ENCODE assay signal across 9 mouse cellular contexts in genomic region chr12:8762667-8763066, GRCm38 (mm10). TPM values are rescaled to one million over a fixed set of nuclear protein-coding genes. Genes with fewer than 3 reads are reported as not detected.
A peak's percentile ranks its signal among the peaks of the same experiment; 100 is the strongest.
DNase-seq lines count a peak whose midpoint lies in the region; ATAC-seq and TF ChIP-seq lines count a peak whose summit lies in the region.
"Had no signal": no experiment of that assay in that cellular context is flagged by ENCODE, and none has a peak within 500 bp of the region (broad histone marks: within the 10 kb centered on the region; RNA-seq: fewer than 3 reads in every experiment).

No protein-coding gene starts in this region.

- peaks cover 6% of the 10 kb centered on the region; the same call in 1 of the 2 replicates for H3K9me3 ChIP-seq in kidney, embryonic 14.5 days (ENCODE audit: control insufficient read depth, low read length)
- H3K9me3 ChIP-seq in embryonic facial prominence, embryonic 14.5 days (ENCODE audit: control insufficient read depth, low read length), result peaks cover 5% of the 10 kb centered on the region; the same call in 1 of the 2 replicates

- H3K27me3 ChIP-seq in cerebellum, adult 2 months (ENCODE audit: control insufficient read depth, insufficient read depth, low read length), result no peaks in the 10 kb centered on the region
- no peaks in the 10 kb centered on the region for H3K27me3 ChIP-seq in kidney, embryonic 14.5 days (ENCODE audit: control insufficient read depth, insufficient read depth, low read length)
- no peaks in the 10 kb centered on the region for H3K27me3 ChIP-seq in embryonic facial prominence, embryonic 14.5 days (replicated peaks; ENCODE audit: control insufficient read depth, insufficient read depth, low read length)

- no peak overlapping the region for H3K4me3 ChIP-seq in cerebellum, adult 2 months (replicated peaks; ENCODE audit: insufficient read depth, low read depth, low read length)
- no peak overlapping the region for H3K4me3 ChIP-seq in kidney, embryonic 14.5 days (ENCODE audit: low read length)
- H3K4me3 ChIP-seq in embryonic facial prominence, embryonic 14.5 days (ENCODE audit: low read depth, low read length), result no peak overlapping the region
- H3K4me3 ChIP-seq: forebrain, embryonic 10.5 days had no signal

- no peak overlapping the region for H3K9ac ChIP-seq in kidney, embryonic 14.5 days (ENCODE audit: low read depth, low read length)
- no peak overlapping the region for H3K9ac ChIP-seq in embryonic facial prominence, embryonic 14.5 days (ENCODE audit: low read depth, low read length)

- WGBS in cerebellum, adult 2 months, result 72% methylated on average over 2 of the region's 2 CpGs
- 76% methylated on average over 2 of the region's 2 CpGs for WGBS in kidney, embryonic 14.5 days
- 57% methylated on average over 2 of the region's 2 CpGs for WGBS in embryonic facial prominence, embryonic 14.5 days

- peak; percentile 32; the same call in 1 of the 2 replicates for TF ChIP-seq CTCF in cerebellum, adult 2 months (IDR thresholded peaks at IDR 0.05; ENCODE audit: borderline replicate concordance, insufficient read depth, low read depth, low read length)

- H3K4me2 ChIP-seq in kidney, embryonic 14.5 days (replicated peaks; ENCODE audit: low read depth, low read length), result no peak overlapping the region
- H3K4me2 ChIP-seq in embryonic facial prominence, embryonic 14.5 days (ENCODE audit: low read depth, low read length), result no peak overlapping the region

- TF ChIP-seq POLR2A in cerebellum, adult 2 months (IDR thresholded peaks at IDR 0.05; ENCODE audit: borderline replicate concordance, insufficient read depth, low read length), result no peak

- DNase-seq in cerebellum, adult 2 months, result no peak
- DNase-seq in cerebellum, postnatal 36 days, result no peak
- peak; percentile 48 to 60 for DNase-seq in kidney, postnatal 4 days
- peak; percentile 48 to 55 for DNase-seq in B cell, adult 2 months
- no peak for DNase-seq in embryonic facial prominence, embryonic 14.5 days (ENCODE audit: low spot score)
- no peak for DNase-seq in left cerebral cortex, postnatal 4 days
- no peak for DNase-seq in gastrocnemius, adult 18-20 months (ENCODE audit: low spot score)

- H3K36me3 ChIP-seq in kidney, embryonic 14.5 days (ENCODE audit: control insufficient read depth, insufficient read depth, low read length), result no peaks in the 10 kb centered on the region
- H3K36me3 ChIP-seq in embryonic facial prominence, embryonic 14.5 days (ENCODE audit: control insufficient read depth, insufficient read depth, low read length), result peaks cover 6% of the 10 kb centered on the region; the same call in 1 of the 2 replicates

- intact Hi-C loops in left cerebral cortex, postnatal 4 days (cut with DNase I), result no loop called here

- no peak overlapping the region for H3K27ac ChIP-seq in cerebellum, adult 2 months (ENCODE audit: insufficient read depth, low read length)
- H3K27ac ChIP-seq in kidney, embryonic 14.5 days (ENCODE audit: low read depth, low read length), result no peak overlapping the region
- H3K27ac ChIP-seq in embryonic facial prominence, embryonic 14.5 days (replicated peaks; ENCODE audit: low read depth, low read length), result 0 out of 2 replicates have a peak overlapping the region, but pooled peaks have one; percentile 2
- H3K27ac ChIP-seq: forebrain, embryonic 10.5 days had no signal

- ATAC-seq in kidney, embryonic 14.5 days (ENCODE audit: low FRiP score, low TSS enrichment), result no peak
- no peak for ATAC-seq in embryonic facial prominence, embryonic 14.5 days (ENCODE audit: low read depth)

- H3K4me1 ChIP-seq in cerebellum, adult 2 months (ENCODE audit: control insufficient read depth, insufficient read depth, low read length), result no peaks in the 10 kb centered on the region
- peaks cover 6% of the 10 kb centered on the region; the same call in 1 of the 2 replicates for H3K4me1 ChIP-seq in kidney, embryonic 14.5 days (ENCODE audit: control insufficient read depth, insufficient read depth, low read length)
- H3K4me1 ChIP-seq in embryonic facial prominence, embryonic 14.5 days (ENCODE audit: control insufficient read depth, insufficient read depth, low read length), result no peaks in the 10 kb centered on the region

RNA-seq across cellular contexts. Expression of gene Sdc1, which starts 8.5 kb away (rescaled TPM):
- 10.8 and 16.9 TPM in 2 replicates for polyA plus RNA-seq in cerebellum, adult 2 months (2012; rRNA removed)
- polyA plus RNA-seq in kidney, embryonic 14.5 days (2014; fragmentation: Nextera tagmentation; extraction: Ambion mirVana), result 41.9 and 57.3 TPM in 2 replicates
- 113 and 143 TPM in 2 replicates for polyA plus RNA-seq in embryonic facial prominence, embryonic 14.5 days (2014; fragmentation: Nextera tagmentation; extraction: Ambion mirVana)
- 10 to 100 TPM; 16.9 to 20.6 TPM for total RNA-seq in left cerebral cortex, postnatal 4 days (2021)
- 1 to 10 TPM; 2.2 to 3.1 TPM for total RNA-seq in gastrocnemius, adult 18-20 months (2021)

Comparison
In these comparisons a context has a peak if more than half of its experiments do, and no peak if none do; other contexts are left out.
1. DNase-seq: peak in kidney, postnatal 4 days (2 of 2) and B cell, adult 2 months (2 of 2); none in cerebellum, adult 2 months (0 of 2), cerebellum, postnatal 36 days (0 of 2), embryonic facial prominence, embryonic 14.5 days (single experiment), left cerebral cortex, postnatal 4 days (single experiment) and gastrocnemius, adult 18-20 months (single experiment).